Mouse (Mus musculus) kidney, adult 2 months (tissue): ENCODE data around the gene Mical3.

Experiments
- CTCF ChIP-seq: fragments of 200-500 bp; conservative IDR thresholded peaks from 2 replicates; pipeline ENCODE4 v1.5.1; 2011; ENCODE audit warnings: low read depth, mild to moderate bottlenecking, control low read depth, low read length, moderate library complexity, mixed read lengths; ENCODE audit not compliant: insufficient read depth, insufficient read length
- POLR2A ChIP-seq: fragments of 200-500 bp; IDR thresholded peaks from one replicate; pipeline ENCODE4 v1.6.1; 2011; ENCODE audit warnings: low read depth, low read length, control low read depth

- TF ChIP-seq CTCF (no peak), POLR2A (no peak)
Observed at GRCm38 (mm10) chr6:120970939-120971796, 159.6 kb downstream of the Mical3 start.
